Mouse (Mus musculus): ENCODE measurements around the gene Adamts9.

DNA sequence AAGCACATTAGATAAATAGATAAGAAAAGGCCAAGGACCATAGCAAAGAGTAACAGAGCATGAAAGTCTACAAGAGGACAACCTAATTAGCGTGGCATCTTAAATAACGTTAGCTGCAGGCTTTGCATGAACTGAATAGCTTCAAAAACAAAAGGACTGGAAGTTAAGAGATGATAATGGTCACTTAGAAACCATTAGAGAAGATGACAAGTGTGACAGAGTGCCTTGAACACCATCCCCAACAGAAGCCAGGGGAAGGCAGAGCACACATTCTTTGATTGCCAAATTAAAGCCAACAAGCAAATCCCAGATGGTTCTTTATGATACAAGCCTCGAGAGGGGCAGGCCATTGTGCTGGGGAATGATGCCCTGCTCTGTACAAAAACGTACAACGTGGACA, 121.7 kb downstream of the Adamts9 start:
- TF ChIP-seq CTCF (IDR thresholded peaks at IDR 0.05) (no peak), EP300 (IDR thresholded peaks at IDR 0.05) (no peak)

All from lung, postnatal 0 days (tissue).